Mouse (Mus musculus) neural tube, embryonic 14.5 days (tissue): ENCODE results near the gene Galnt17. TPM values are rescaled to one million over a fixed set of nuclear protein-coding genes. Genes with fewer than 3 reads are reported as not detected.

Experiments used
- ATAC-seq: fragments of 200-750 bp; cut with Nextera tagmentation; 2 replicates; pipeline ENCODE4 v1.8.0; 2017; ENCODE audit warnings: low read depth, mild to moderate bottlenecking, moderate TSS enrichment, moderate library complexity
- H3K27ac ChIP-seq: fragments of 300-500 bp; sonication (generic); 2 replicates; pipeline ENCODE4 v1.5.1; 2014; ENCODE audit warnings: low read depth, mild to moderate bottlenecking, control low read depth, low read length, moderate library complexity, mixed read lengths
- H3K27me3 ChIP-seq: fragments of 300-500 bp; sonication (generic); 2 replicates; pipeline ENCODE4 v1.6.1; 2014; ENCODE audit warnings: low read length; ENCODE audit not compliant: control insufficient read depth, insufficient read depth
- H3K36me3 ChIP-seq: fragments of 300-500 bp; sonication (generic); 2 replicates; pipeline ENCODE4 v1.6.1; 2014; ENCODE audit warnings: low read length, mixed read lengths; ENCODE audit not compliant: control insufficient read depth, insufficient read depth
- H3K4me1 ChIP-seq: fragments of 300-500 bp; sonication (generic); 2 replicates; pipeline ENCODE4 v1.6.1; 2014; ENCODE audit warnings: low read length; ENCODE audit not compliant: control insufficient read depth, insufficient read depth
- H3K4me2 ChIP-seq: fragments of 300-500 bp; sonication (generic); 2 replicates; pipeline ENCODE4 v1.6.1; 2014; ENCODE audit warnings: mild to moderate bottlenecking, low read depth, low read length, control low read depth
- H3K4me3 ChIP-seq: fragments of 300-500 bp; sonication (generic); 2 replicates; pipeline ENCODE4 v1.5.1; 2014; ENCODE audit warnings: low read depth, low read length, control low read depth, mixed read lengths
- H3K9ac ChIP-seq: fragments of 300-500 bp; sonication (generic); replicated peaks from 2 replicates; pipeline ENCODE4 v1.6.1; 2014; ENCODE audit warnings: low read depth, mild to moderate bottlenecking, control low read depth, low read length, mixed read lengths
- H3K9me3 ChIP-seq: fragments of 300-500 bp; sonication (generic); 2 replicates; pipeline ENCODE4 v1.6.1; 2016; ENCODE audit warnings: low read length; ENCODE audit not compliant: control insufficient read depth
- WGBS: fragments of 180-500 bp; shearing (Covaris S2); extraction: QIAGEN DNeasy Blood & Tissue Kit; methylation state at CpG from one replicate; pipeline ENCODE4 v1.1.7; 2014; 5-methylcytosine and 5-hydroxymethylcytosine counted together
- polyA plus RNA-seq: library from polyadenylated mRNA; unstranded; fragments of >200 nt; fragmentation: Nextera tagmentation; extraction: Ambion mirVana; gene quantifications from 2 replicates; pipeline ENCODE4 v1.2.1, GENCODE M21; 2014

The Galnt17 gene
- polyA plus RNA-seq, 1 experiment from 2014 or later = 15.4 TPM

- H3K4me3 ChIP-seq = peak overlapping the region; percentile 54
- no peaks in the 10 kb centered on the region for H3K9me3 ChIP-seq
- H3K4me1 ChIP-seq = peaks cover 7% of the 10 kb centered on the region; the same call in 1 of the 2 replicates
- WGBS = 39% methylated on average over 5 of the region's 5 CpGs
- ATAC-seq = no peak
- H3K4me2 ChIP-seq = peak overlapping the region; percentile 51
- no peak overlapping the region for H3K27ac ChIP-seq
- no peaks in the 10 kb centered on the region for H3K36me3 ChIP-seq
- H3K27me3 ChIP-seq = no peaks in the 10 kb centered on the region
- no peak overlapping the region for H3K9ac ChIP-seq
Observed at GRCm38 (mm10) chr5:131305223-131305622, 3.1 kb downstream of the Galnt17 start.

GRCm38 (mm10) chr5:131301526-131301925 is 6.8 kb downstream of the Galnt17 start:
- Histone ChIP-seq H3K4me1 (peaks cover 7% of the 10 kb centered on the region; the same call in 1 of the 2 replicates), H3K27ac (no peak overlapping the region)
- 85% methylated on average over 3 of the region's 3 CpGs for WGBS

GRCm38 (mm10) chr5:131293726-131294449 is 14.4 kb downstream of the Galnt17 start:
- Histone ChIP-seq H3K9ac (no peak overlapping the region), H3K9me3 (no peaks in the 10 kb centered on the region), H3K4me3 (no peak overlapping the region), H3K27ac (no peak overlapping the region), H3K27me3 (no peaks in the 10 kb centered on the region), H3K4me2 (no peak overlapping the region), H3K36me3 (no peaks in the 10 kb centered on the region), H3K4me1 (no peaks in the 10 kb centered on the region)
- no peak for ATAC-seq
- WGBS = 70% methylated on average over 16 of the region's 16 CpGs

More at GRCm38 (mm10) chr5:131301526-131301925, 6.8 kb downstream of the Galnt17 start:
- Histone ChIP-seq H3K9ac (no peak overlapping the region), H3K36me3 (no peaks in the 10 kb centered on the region), H3K4me2 (no peak overlapping the region), H3K4me3 (no peak overlapping the region), H3K27me3 (no peaks in the 10 kb centered on the region), H3K9me3 (no peaks in the 10 kb centered on the region)
- ATAC-seq = no peak

- Histone ChIP-seq H3K4me3 (no peak overlapping the region), H3K4me2 (no peak overlapping the region), H3K27me3 (no peaks in the 10 kb centered on the region), H3K9ac (no peak overlapping the region), H3K27ac (no peak overlapping the region), H3K9me3 (no peaks in the 10 kb centered on the region), H3K36me3 (no peaks in the 10 kb centered on the region), H3K4me1 (no peaks in the 10 kb centered on the region)
- no peak for ATAC-seq
- 88% methylated on average over 6 of the region's 6 CpGs for WGBS
Observed at GRCm38 (mm10) chr5:131287091-131287490, 21.2 kb downstream of the Galnt17 start.

GRCm38 (mm10) chr5:131286680-131287079 is 21.6 kb downstream of the Galnt17 start:
- Histone ChIP-seq H3K36me3 (no peaks in the 10 kb centered on the region), H3K9ac (no peak overlapping the region), H3K4me1 (no peaks in the 10 kb centered on the region), H3K27ac (no peak overlapping the region), H3K4me2 (no peak overlapping the region), H3K4me3 (no peak overlapping the region), H3K27me3 (no peaks in the 10 kb centered on the region), H3K9me3 (no peaks in the 10 kb centered on the region)
- 96% methylated on average over 2 of the region's 2 CpGs for WGBS
- ATAC-seq = no peak

GRCm38 (mm10) chr5:131280349-131280748 is 27.9 kb downstream of the Galnt17 start:
- no peak overlapping the region for H3K27ac ChIP-seq
- H3K27me3 ChIP-seq = no peaks in the 10 kb centered on the region
- H3K4me3 ChIP-seq = no peak overlapping the region
- no peak overlapping the region for H3K4me2 ChIP-seq
- H3K9me3 ChIP-seq = no peaks in the 10 kb centered on the region
- H3K4me1 ChIP-seq = no peaks in the 10 kb centered on the region
- H3K9ac ChIP-seq = no peak overlapping the region
- ATAC-seq = no peak
- WGBS = 53% methylated on average over 2 of the region's 2 CpGs
- no peaks in the 10 kb centered on the region for H3K36me3 ChIP-seq

GRCm38 (mm10) chr5:131279286-131279685 is 29.0 kb downstream of the Galnt17 start:
- Histone ChIP-seq H3K36me3 (no peaks in the 10 kb centered on the region), H3K27me3 (no peaks in the 10 kb centered on the region), H3K4me3 (no peak overlapping the region), H3K9me3 (no peaks in the 10 kb centered on the region), H3K9ac (no peak overlapping the region), H3K4me2 (no peak overlapping the region), H3K27ac (no peak overlapping the region), H3K4me1 (no peaks in the 10 kb centered on the region)
- 86% methylated on average over 10 of the region's 10 CpGs for WGBS
- no peak for ATAC-seq

- no peak overlapping the region for H3K4me3 ChIP-seq
- 77% methylated on average over 7 of the region's 7 CpGs for WGBS
- ATAC-seq = no peak
- H3K4me1 ChIP-seq = no peaks in the 10 kb centered on the region
- H3K9ac ChIP-seq = no peak overlapping the region
- H3K36me3 ChIP-seq = no peaks in the 10 kb centered on the region
- H3K9me3 ChIP-seq = no peaks in the 10 kb centered on the region
- no peaks in the 10 kb centered on the region for H3K27me3 ChIP-seq
- H3K4me2 ChIP-seq = no peak overlapping the region
- H3K27ac ChIP-seq = no peak overlapping the region
Observed at GRCm38 (mm10) chr5:131277227-131277626, 31.1 kb downstream of the Galnt17 start.

- H3K27ac ChIP-seq = no peak overlapping the region
- H3K36me3 ChIP-seq = no peaks in the 10 kb centered on the region
- H3K27me3 ChIP-seq = no peaks in the 10 kb centered on the region
- no peak overlapping the region for H3K9ac ChIP-seq
- no peaks in the 10 kb centered on the region for H3K9me3 ChIP-seq
- ATAC-seq = no peak
- no peaks in the 10 kb centered on the region for H3K4me1 ChIP-seq
- WGBS = 75% methylated on average over 2 of the region's 2 CpGs
- no peak overlapping the region for H3K4me2 ChIP-seq
- H3K4me3 ChIP-seq = no peak overlapping the region
Observed at GRCm38 (mm10) chr5:131266291-131266690, 42.0 kb downstream of the Galnt17 start.
